Mouse (Mus musculus): ENCODE results near the gene Frmd6. TPM values are rescaled to one million over a fixed set of nuclear protein-coding genes. Genes with fewer than 3 reads are reported as not detected.

Gene Frmd6
- total and polyA plus RNA-seq, 3 experiments = 2.5 to 4.5 (median 3.5) TPM

DNA sequence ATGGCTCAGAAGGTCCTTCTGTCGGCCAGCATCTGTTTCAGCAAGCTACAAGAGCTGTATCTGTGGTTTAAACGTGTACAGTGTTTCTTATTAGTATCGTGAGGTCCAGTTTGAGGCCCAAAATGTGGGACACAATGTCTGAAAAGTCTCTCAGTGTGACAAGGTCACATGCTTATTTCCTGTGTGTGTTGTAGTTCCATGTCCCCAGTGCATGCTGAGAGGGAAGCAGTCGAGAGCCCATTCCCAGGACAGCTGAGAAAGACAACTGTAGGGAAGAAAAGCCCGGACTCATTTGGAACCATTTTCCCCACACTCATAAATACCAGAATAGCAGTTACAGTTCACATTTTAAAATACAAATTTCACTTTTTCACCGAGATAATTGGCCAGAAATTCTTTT is 13.5 kb upstream of the Frmd6 start:
- DNase-seq (ENCODE audit: extremely low read depth) = no peak
- dilution Hi-C loops (cut with MboI; ENCODE audit: extremely low pct_ligation_motif_present, extremely low pct_unique_long_range_greater_than_20kb, low sequenced_read_pairs) (no loop called here), in situ Hi-C loops (cut with MboI; ENCODE audit: low pct_ligation_motif_present, low pct_unique_long_range_greater_than_20kb, low sequenced_read_pairs) (no loop called here)
- H3K27me3 ChIP-seq (replicated peaks) = no peaks in the 10 kb centered on the region
- no peaks in the 10 kb centered on the region for H3K36me3 ChIP-seq (replicated peaks in 1 of 2; ENCODE audit: control insufficient read depth in 1 of 2, insufficient read depth in 1 of 2, low read length in 1 of 2)
- no peak overlapping the region for H3K4me3 ChIP-seq (replicated peaks in 1 of 3; ENCODE audit: low read depth in 2 of 3, low read length in 2 of 3, poor library complexity in 1 of 3)
- H3K9me3 ChIP-seq (replicated peaks; ENCODE audit: low read length) = no peaks in the 10 kb centered on the region
- H3K4me1 ChIP-seq (ENCODE audit: control insufficient read depth in 1 of 2, insufficient read depth in 2 of 2) = no peaks in the 10 kb centered on the region
- H3K4me2 ChIP-seq (ENCODE audit: insufficient read depth, low read depth, poor library complexity, severe bottlenecking) = no peak overlapping the region
- H3K79me2 ChIP-seq (replicated peaks; ENCODE audit: control insufficient read depth, extremely low read depth, insufficient read depth, poor library complexity, severe bottlenecking) = no peaks in the 10 kb centered on the region
- H3K9ac ChIP-seq (ENCODE audit: insufficient read depth, low read depth) = no peak overlapping the region
- no peak overlapping the region for H3K27ac ChIP-seq (ENCODE audit: insufficient read depth, low read depth)
- TF ChIP-seq KAT2A (IDR thresholded peaks at IDR 0.05; ENCODE audit: insufficient replicate concordance, low read length) (no peak), USF2 (conservative IDR thresholded peaks at IDR 0.05; ENCODE audit: low read depth, low read length) (no peak), ZKSCAN1 (IDR thresholded peaks at IDR 0.05; ENCODE audit: borderline replicate concordance, low read depth, low read length) (no peak), TCF12 (IDR thresholded peaks at IDR 0.05; ENCODE audit: low read depth, low read length) (no peak), SIN3A (IDR thresholded peaks at IDR 0.05; ENCODE audit: low read length) (no peak), POLR2AphosphoS2 (IDR thresholded peaks at IDR 0.05; ENCODE audit: low read depth, low read length) (no peak), RAD21 (IDR thresholded peaks at IDR 0.05; ENCODE audit: low read depth, low read length) (no peak), ZC3H11A (IDR thresholded peaks at IDR 0.05; ENCODE audit: low read depth, low read length) (no peak)

- TF ChIP-seq E2F4 (IDR thresholded peaks at IDR 0.05; ENCODE audit: insufficient replicate concordance, low read depth, low read length) (no peak), RCOR1 (conservative IDR thresholded peaks at IDR 0.05; ENCODE audit: low read depth, low read length) (no peak), RAD21 (IDR thresholded peaks at IDR 0.05; ENCODE audit: low read depth, low read length) (no peak), ZC3H11A (IDR thresholded peaks at IDR 0.05; ENCODE audit: low read depth, low read length) (no peak), KAT2A (IDR thresholded peaks at IDR 0.05; ENCODE audit: insufficient replicate concordance, low read length) (no peak), TCF12 (IDR thresholded peaks at IDR 0.05; ENCODE audit: low read depth, low read length) (no peak), CTCF (conservative IDR thresholded peaks at IDR 0.05 in 1 of 2, IDR thresholded peaks at IDR 0.05 in 1 of 2; ENCODE audit: low read depth in 2 of 2, low read length in 2 of 2) (no peak), POLR2AphosphoS2 (IDR thresholded peaks at IDR 0.05; ENCODE audit: low read depth, low read length) (no peak), ELF1 (IDR thresholded peaks at IDR 0.05; ENCODE audit: low read depth, low read length) (no peak)
- Histone ChIP-seq H3K36me3 (replicated peaks in 1 of 2; ENCODE audit: control insufficient read depth in 1 of 2, insufficient read depth in 1 of 2, low read length in 1 of 2) (no peaks in the 10 kb centered on the region), H3K9ac (ENCODE audit: insufficient read depth, low read depth) (no peak overlapping the region), H3K4me3 (replicated peaks in 1 of 3; ENCODE audit: low read depth in 2 of 3, low read length in 2 of 3, poor library complexity in 1 of 3) (no peak overlapping the region), H3K27ac (ENCODE audit: insufficient read depth, low read depth) (no peak overlapping the region), H3K27me3 (replicated peaks) (no peaks in the 10 kb centered on the region), H3K4me1 (ENCODE audit: control insufficient read depth in 1 of 2, insufficient read depth in 2 of 2) (no peaks in the 10 kb centered on the region), H3K9me3 (replicated peaks; ENCODE audit: low read length) (no peaks in the 10 kb centered on the region), H3K79me2 (replicated peaks; ENCODE audit: control insufficient read depth, extremely low read depth, insufficient read depth, poor library complexity, severe bottlenecking) (no peaks in the 10 kb centered on the region), H3K4me2 (ENCODE audit: insufficient read depth, low read depth, poor library complexity, severe bottlenecking) (no peak overlapping the region)
- dilution Hi-C loops (cut with MboI; ENCODE audit: extremely low pct_ligation_motif_present, extremely low pct_unique_long_range_greater_than_20kb, low sequenced_read_pairs) = no loop called here
- in situ Hi-C loops (cut with MboI; ENCODE audit: low pct_ligation_motif_present, low pct_unique_long_range_greater_than_20kb, low sequenced_read_pairs) = no loop called here
- DNase-seq (ENCODE audit: extremely low read depth) = no peak
Measured at GRCm38 (mm10) chr12:70812176-70812575, 13.1 kb upstream of the Frmd6 start.

GRCm38 (mm10) chr12:70812822-70813465 is 12.4 kb upstream of the Frmd6 start:
- H3K4me2 ChIP-seq (ENCODE audit: insufficient read depth, low read depth, poor library complexity, severe bottlenecking) = no peak overlapping the region
- no peaks in the 10 kb centered on the region for H3K9me3 ChIP-seq (replicated peaks; ENCODE audit: low read length)
- H3K79me2 ChIP-seq (replicated peaks; ENCODE audit: control insufficient read depth, extremely low read depth, insufficient read depth, poor library complexity, severe bottlenecking) = no peaks in the 10 kb centered on the region
- H3K4me3 ChIP-seq (replicated peaks in 1 of 3; ENCODE audit: low read depth in 2 of 3, low read length in 2 of 3, poor library complexity in 1 of 3) = no peak overlapping the region
- DNase-seq (ENCODE audit: extremely low read depth) = no peak
- in situ Hi-C loops (cut with MboI; ENCODE audit: low pct_ligation_motif_present, low pct_unique_long_range_greater_than_20kb, low sequenced_read_pairs) (no loop called here), dilution Hi-C loops (cut with MboI; ENCODE audit: extremely low pct_ligation_motif_present, extremely low pct_unique_long_range_greater_than_20kb, low sequenced_read_pairs) (no loop called here)
- H3K4me1 ChIP-seq (ENCODE audit: control insufficient read depth in 1 of 2, insufficient read depth in 2 of 2) = no peaks in the 10 kb centered on the region
- no peaks in the 10 kb centered on the region for H3K36me3 ChIP-seq (replicated peaks in 1 of 2; ENCODE audit: control insufficient read depth in 1 of 2, insufficient read depth in 1 of 2, low read length in 1 of 2)
- H3K9ac ChIP-seq (ENCODE audit: insufficient read depth, low read depth) = no peak overlapping the region
- no peaks in the 10 kb centered on the region for H3K27me3 ChIP-seq (replicated peaks)
- no peak for TF ChIP-seq USF2 (conservative IDR thresholded peaks at IDR 0.05; ENCODE audit: low read depth, low read length)
- no peak for TF ChIP-seq JUND (conservative IDR thresholded peaks at IDR 0.05; ENCODE audit: low read depth, low read length)
- TF ChIP-seq KAT2A (IDR thresholded peaks at IDR 0.05; ENCODE audit: insufficient replicate concordance, low read length) = no peak
- no peak for TF ChIP-seq NELFE (IDR thresholded peaks at IDR 0.05; ENCODE audit: low read depth, low read length)
- no peak for TF ChIP-seq GABPA (IDR thresholded peaks at IDR 0.05; ENCODE audit: insufficient replicate concordance, low read depth, low read length)
- TF ChIP-seq ZMIZ1 (IDR thresholded peaks at IDR 0.05; ENCODE audit: low read depth, low read length) = no peak
- TF ChIP-seq RCOR1 (conservative IDR thresholded peaks at IDR 0.05; ENCODE audit: low read depth, low read length) = no peak
- TF ChIP-seq ZC3H11A (IDR thresholded peaks at IDR 0.05; ENCODE audit: low read depth, low read length) = no peak
- H3K27ac ChIP-seq (ENCODE audit: insufficient read depth, low read depth) = no peak overlapping the region
